Mouse (Mus musculus) common myeloid progenitor, adult 5-6 weeks (primary cell): ENCODE data around the gene Sema6d. TPM values are rescaled to one million over a fixed set of nuclear protein-coding genes. Genes with fewer than 3 reads are reported as not detected.
A peak's percentile ranks its signal among the peaks of the same experiment; 100 is the strongest.

Experiments used
- ATAC-seq: replicated peaks from 2 replicates; pipeline ENCODE4 v1.8.0; 2016; ENCODE audit warnings: low read depth, mild to moderate bottlenecking, moderate TSS enrichment, inconsistent platforms; ENCODE audit not compliant: poor library complexity, severe bottlenecking
- total RNA-seq: library from RNA; stranded (forward); fragments of 200-1000, 187-1606 nt; gene quantifications from 2 replicates; pipeline ENCODE4 v1.2.3, GENCODE M21; 2017

The Sema6d gene
- total RNA-seq, 1 experiment from 2014 or later: not detected

DNA sequence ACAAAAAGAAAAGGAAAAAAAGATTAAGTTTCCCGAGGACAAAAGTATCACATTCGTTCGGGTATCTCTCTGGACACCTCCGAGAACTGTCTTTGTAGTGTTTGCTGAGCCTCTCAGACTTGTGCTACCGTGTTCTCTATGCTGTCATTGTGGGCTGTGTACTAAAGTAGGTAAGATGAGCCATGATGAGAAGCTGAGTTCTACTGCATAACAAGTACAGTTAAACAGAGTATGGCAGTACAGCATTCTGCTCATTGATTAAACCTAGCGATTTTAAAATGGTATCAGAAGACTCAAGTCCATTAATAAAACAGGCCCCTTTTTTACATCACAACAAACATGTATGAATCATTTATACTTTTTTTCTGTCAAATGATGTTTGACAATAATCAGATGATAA is 433.9 kb downstream of the Sema6d start:
- ATAC-seq: no peak

DNA sequence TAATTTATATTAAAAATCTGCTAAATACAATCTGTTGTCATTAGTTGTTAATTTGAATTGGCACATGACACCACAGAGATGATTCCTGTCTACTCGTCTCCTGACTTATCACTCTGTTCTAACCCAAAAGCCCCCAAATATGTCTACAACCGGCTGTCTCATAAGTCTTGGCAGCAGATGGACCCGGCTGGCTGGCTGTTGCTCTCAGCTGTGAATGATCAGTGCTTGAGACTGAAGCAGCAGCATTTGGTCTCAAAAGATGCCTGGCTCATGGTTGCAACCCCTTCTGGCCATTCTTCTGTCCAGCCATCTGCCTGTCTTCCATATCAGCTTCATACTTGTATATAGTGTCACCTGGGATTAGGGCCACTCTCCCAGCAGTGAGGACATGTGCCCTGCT is 434.4 kb downstream of the Sema6d start:
- ATAC-seq: no peak

DNA sequence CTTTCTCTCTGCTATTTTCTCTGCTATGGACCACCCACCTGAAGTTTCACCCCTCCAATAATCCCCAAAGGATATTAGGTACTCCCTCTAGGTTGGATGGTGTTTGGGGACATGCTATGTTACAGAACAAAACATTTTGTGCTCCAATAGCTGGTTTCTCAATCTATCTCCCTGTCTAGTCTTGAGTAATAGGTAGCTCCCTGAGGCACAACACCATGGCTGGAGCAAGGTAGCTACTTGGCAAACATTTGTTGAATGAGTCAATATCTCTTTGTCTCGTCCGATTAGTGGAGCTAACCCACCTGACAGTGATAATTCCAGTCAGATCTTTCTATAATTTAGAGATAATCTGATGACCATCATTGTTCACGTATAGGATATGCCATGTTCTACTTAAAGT is 437.9 kb downstream of the Sema6d start:
- ATAC-seq: no peak

DNA sequence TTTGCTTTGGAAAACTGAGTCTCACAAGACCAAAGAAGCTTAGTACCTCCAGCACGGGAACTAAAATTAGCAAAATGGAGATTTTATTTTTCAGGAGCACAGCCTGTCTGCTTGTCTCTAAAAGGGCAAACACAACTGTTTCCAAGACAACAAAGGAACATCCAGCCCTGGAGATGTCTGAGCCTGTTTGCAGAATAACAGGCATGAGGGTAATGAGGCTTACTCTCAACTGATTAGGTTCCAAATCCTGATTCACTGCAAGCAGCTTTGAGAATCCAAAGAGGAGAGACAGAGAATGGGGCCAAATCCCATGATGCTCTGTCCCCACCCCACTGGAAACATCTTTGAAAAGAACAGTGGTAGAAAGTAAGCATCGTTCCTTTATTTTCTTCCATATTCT is 440.7 kb downstream of the Sema6d start:
- ATAC-seq: no peak

- no peak for ATAC-seq
Measured at GRCm38 (mm10) chr2:124531062-124531461, 441.3 kb downstream of the Sema6d start.

- no peak for ATAC-seq
Measured at GRCm38 (mm10) chr2:124532906-124533305, 443.1 kb downstream of the Sema6d start.

DNA sequence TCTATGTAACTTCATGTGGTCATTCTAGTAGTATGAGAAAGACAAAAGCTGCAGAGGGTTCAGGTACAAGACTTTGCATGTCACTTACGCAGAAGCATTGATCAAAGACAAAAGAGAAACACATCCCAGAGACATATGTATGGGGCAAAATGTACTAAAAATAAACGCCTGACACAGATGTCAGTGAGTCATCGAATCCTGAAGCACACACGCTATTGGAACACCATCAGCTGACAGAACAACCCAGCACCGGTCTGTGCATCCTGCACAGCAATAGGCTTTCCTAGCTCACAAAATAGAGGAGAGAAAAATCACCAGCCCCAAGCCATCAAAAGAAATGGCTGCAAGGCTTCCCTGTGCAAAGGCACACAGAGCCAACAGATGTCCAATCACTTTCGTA is 443.8 kb downstream of the Sema6d start:
- ATAC-seq: no peak

DNA sequence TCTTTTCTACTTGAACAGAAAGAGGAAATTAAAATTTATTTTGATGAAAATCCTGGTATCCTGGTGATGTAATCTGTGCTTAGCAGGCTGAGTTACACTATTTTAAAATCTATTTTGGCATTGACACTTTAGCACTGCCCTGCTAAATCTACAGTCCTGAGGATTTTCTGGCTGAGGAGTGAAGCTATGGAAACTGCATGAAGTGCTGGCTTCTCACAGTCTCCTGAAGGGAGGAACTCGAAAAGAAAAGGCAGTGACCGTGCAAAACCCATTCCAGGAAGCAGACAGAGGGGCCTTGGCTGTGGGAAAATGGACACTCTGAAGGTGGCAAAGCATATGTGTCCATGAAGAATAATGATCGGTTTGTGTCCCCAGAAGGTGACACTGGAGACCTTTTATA is 460.5 kb downstream of the Sema6d start:
- no peak for ATAC-seq

DNA sequence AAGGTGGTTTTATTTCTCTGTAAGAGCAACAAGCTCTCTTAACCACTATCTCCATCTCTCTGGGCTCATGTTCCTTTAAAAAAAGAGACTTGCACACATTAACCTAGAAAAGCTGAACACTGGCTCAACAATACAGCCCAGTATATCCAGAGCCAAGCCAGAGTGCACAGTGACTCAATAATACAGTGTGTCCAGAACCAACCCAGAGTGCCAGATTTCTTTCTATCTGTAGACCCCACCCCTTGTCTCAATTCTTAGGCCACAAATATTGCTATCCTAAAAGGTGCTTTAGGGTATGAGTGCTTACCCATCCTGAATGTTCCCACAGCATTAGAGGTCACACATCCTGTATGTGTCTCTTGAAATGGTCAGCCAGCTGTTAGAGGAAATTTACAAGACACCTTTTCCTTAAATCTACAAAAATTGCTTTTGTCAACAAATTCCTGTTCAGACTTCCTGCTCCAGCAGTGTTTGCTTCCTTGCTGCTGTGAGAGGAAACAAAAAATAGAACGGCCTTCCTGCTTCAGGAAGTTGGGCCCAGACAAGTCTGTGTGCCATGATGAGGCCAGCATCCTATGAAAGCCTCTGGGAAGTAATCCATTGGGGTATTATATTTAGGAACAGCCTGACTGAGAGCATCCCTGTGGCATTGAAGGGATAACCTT is 465.1 kb downstream of the Sema6d start:
- ATAC-seq: no peak

- ATAC-seq: no peak
Measured at GRCm38 (mm10) chr2:124556861-124557499, 467.2 kb downstream of the Sema6d start.

- no peak for ATAC-seq
Measured at GRCm38 (mm10) chr2:124558021-124558420, 468.3 kb downstream of the Sema6d start.

DNA sequence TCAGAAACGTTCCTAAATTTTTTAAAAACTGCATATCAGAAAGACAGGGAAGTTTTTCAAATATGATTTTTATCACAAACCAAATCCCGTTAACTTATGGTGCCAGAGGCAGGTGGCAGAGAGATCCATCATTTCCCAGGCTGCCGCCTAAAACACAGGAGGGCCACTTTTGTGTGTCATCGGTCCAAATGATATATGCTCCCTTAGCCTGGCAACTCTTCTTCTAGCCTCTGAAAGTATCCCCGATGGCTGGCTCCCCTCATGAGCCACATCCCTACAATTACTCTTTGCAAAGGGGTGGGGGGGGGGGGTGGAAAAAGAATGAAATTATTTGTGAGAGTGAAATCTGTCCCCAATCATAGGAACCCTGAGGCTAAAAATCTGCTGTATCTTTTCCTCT is 471.9 kb downstream of the Sema6d start:
- ATAC-seq: no peak

DNA sequence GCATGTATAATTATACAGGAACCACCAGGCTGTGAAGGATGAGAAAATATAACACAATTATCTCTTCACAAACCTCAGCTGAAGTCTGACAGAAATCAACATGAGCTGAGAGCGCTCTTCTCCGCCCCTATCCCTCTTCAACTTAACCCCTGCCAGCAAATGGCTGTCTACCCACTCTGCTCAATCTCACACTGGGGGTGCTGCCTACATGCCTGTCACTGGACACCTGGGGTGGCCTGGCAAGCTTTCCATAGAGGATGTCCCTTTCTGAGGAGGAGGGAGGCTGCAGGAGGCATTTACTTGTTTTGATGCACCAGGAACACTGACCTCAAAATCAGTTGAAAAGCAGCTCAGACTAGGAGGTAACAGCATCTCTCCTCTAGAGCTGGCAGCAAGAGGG is 472.3 kb downstream of the Sema6d start:
- no peak for ATAC-seq

DNA sequence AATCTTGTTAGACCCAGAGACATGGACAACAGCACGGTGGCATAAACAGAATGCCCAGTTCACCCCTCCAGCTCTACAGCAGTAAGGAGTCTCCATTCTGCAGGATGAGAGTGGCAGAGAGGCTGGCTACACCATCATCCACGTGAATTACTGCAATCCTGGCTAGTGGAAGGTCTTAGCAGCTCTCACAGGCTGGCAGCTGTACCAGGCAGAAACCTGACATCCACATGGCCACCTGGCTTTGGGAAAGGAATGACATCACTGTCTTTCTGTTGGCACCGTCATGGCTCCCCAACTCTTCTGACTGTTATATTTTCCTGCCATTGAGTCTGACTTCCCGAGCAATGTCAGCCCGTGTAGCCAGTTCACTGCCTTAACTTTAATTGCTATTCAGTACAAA is 474.0 kb downstream of the Sema6d start:
- no peak for ATAC-seq

DNA sequence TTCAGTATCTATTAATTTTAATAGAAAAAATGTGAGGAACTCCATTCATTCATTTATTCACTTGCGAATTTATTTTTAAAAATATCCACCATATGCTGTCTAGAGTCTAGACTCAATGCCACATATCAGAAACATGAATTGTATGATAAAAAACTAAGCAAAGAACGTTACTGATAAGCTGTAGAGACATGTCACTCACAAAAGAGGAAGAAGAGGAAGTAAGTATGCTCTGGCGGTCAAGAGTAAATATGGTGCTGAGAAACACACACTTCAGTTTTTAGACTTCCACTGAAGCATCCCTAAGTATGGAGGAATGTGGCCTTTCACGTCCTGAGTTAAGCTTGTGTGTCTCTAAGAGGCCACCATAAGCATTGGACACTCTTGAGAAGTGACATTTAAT is 484.0 kb downstream of the Sema6d start:
- peak; percentile 76 for ATAC-seq

DNA sequence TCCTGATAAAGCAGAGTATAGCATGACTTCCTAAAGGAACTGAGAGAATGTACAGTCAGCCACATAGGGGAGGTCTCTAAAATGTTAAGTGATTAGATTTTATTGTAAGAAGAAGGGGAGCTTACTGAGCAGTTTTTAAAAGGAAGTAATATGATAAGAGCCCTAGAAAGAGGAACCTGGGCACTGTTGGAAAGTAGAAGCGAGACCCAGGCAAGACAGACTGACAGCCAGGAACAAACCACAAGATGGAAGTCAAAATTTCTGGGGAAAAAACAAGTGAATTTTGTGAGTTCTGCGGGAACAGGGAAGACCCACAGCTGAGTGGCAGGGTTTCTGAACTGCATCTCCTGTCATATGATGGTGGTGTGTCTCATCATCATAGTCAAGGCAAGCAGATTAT is 486.3 kb downstream of the Sema6d start:
- peak; percentile 86 for ATAC-seq

DNA sequence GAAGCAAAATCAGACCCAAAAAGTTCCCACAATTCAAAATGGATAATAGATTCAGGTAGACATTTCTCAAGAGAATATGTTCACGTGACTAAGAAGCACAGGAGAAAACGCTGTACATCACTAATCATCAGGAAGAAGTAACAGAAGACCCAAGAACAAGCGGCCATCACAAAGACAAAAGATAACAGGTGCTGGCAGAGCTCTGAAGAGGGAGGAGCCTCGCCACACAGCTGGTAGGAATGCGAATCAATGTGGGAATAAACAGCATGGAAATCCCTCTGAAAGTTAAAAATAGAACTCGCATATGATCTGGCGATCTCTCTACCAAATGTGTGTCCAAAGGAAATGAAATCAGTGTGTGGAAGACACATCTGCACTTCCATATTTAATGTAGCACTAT is 493.8 kb downstream of the Sema6d start:
- ATAC-seq: no peak

- no peak for ATAC-seq
Measured at GRCm38 (mm10) chr2:124592750-124593149, 503.0 kb downstream of the Sema6d start.

DNA sequence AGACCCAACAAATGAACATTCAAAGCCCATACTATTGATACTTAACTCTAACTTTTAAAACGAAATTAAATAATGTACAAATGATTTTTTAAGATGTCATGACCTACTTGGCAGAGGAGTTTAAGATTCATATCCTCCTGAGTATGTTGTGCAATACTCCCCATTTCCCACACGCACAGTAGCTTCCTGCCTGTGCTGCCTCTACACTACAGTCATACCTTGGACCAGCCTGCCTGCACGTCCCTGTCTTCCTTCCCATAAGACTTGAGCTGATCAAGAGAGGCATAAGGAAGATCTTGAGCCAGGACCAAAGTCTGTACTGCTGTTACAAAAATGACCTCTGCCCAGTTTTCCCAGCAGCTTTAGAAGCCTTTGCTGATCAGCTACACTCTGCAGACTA is 509.2 kb downstream of the Sema6d start:
- peak; percentile 71 for ATAC-seq

DNA sequence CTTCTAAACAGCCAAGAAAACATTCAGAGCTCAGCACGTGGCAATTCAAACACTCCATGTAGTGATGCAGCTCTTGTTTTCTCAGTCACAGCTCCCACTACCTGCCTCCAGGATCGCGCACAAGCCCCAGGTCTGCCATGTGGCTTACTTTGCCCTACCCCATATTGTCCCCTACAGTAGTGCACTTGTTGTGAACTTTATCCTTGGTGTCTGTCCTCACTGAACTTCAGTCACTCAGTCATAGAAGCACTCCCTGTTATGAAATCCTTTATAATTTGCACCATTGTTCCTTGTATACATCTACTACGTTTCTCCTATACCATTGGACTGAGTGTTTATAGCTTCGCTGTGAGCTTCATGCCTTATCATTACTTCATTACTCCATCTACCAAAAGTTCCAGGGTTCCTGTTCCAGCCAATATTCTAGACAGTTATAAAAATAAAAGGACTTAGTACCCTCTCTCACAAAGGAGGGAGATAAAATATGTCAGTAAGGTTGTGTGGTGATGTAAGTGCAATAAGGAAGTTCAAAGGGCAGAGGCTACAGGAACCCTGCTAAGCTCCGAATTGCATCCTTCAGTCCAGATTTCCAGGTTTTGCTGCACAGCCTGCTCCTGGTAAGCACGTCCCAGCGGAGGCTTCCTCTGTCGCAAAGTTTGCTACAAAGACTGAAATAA is 512.1 kb downstream of the Sema6d start:
- no peak for ATAC-seq

GRCm38 (mm10) chr2:124602379-124602913 is 512.7 kb downstream of the Sema6d start:
- ATAC-seq: no peak
